9 mouse cellular contexts compared by ENCODE assay signal in genomic region chr2:122235425-122235824, GRCm38 (mm10). TPM values are rescaled to one million over a fixed set of nuclear protein-coding genes. Genes with fewer than 3 reads are reported as not detected.
A peak's percentile ranks its signal among the peaks of the same experiment; 100 is the strongest.
DNase-seq lines count a peak whose midpoint lies in the region; ATAC-seq and TF ChIP-seq lines count a peak whose summit lies in the region.
"Had no signal": no experiment of that assay in that cellular context is flagged by ENCODE, and none has a peak within 500 bp of the region (broad histone marks: within the 10 kb centered on the region; RNA-seq: fewer than 3 reads in every experiment).

No protein-coding gene starts in this region.

- H3K4me2 ChIP-seq in hindbrain, embryonic 11.5 days (replicated peaks; ENCODE audit: low read depth, low read length), result no peak overlapping the region; the same call in 1 of the 2 replicates
- H3K4me2 ChIP-seq in limb, embryonic 14.5 days (replicated peaks; ENCODE audit: low read depth, low read length, severe bottlenecking), result peak overlapping the region; percentile 88
- peak overlapping the region; percentile 90 for H3K4me2 ChIP-seq in stomach, embryonic 15.5 days

- no peak for TF ChIP-seq POLR2A in bone marrow macrophage, adult 2 months (IDR thresholded peaks at IDR 0.05; ENCODE audit: borderline replicate concordance, low read depth, low read length)
- TF ChIP-seq POLR2A in limb, embryonic 14.5 days (IDR thresholded peaks at IDR 0.05; ENCODE audit: borderline replicate concordance, extremely low read depth, insufficient read depth, insufficient read length), result no peak

- H3K4me1 ChIP-seq in bone marrow macrophage, adult 2 months (ENCODE audit: control insufficient read depth, insufficient read depth, low read length), result peaks cover 25% of the 10 kb centered on the region
- no peaks in the 10 kb centered on the region for H3K4me1 ChIP-seq in hindbrain, embryonic 11.5 days (replicated peaks; ENCODE audit: control insufficient read depth, insufficient read depth, low read length)
- no peaks in the 10 kb centered on the region; the same call in 1 of the 2 replicates for H3K4me1 ChIP-seq in limb, embryonic 14.5 days (ENCODE audit: control insufficient read depth, insufficient read depth, low read length)
- H3K4me1 ChIP-seq in stomach, embryonic 15.5 days, result no peaks in the 10 kb centered on the region

- WGBS in hindbrain, embryonic 11.5 days, result 88% methylated on average over 2 of the region's 2 CpGs
- WGBS in limb, embryonic 14.5 days, result 94% methylated on average over 2 of the region's 2 CpGs
- WGBS in stomach, embryonic 15.5 days, result 79% methylated on average over 2 of the region's 2 CpGs

- ATAC-seq in hindbrain, embryonic 11.5 days (ENCODE audit: low FRiP score), result no peak
- ATAC-seq in limb, embryonic 14.5 days (ENCODE audit: low FRiP score, low read depth), result no peak
- no peak for ATAC-seq in stomach, embryonic 15.5 days (ENCODE audit: insufficient read depth, low FRiP score, low read depth)

- no peak for TF ChIP-seq CTCF in bone marrow macrophage, adult 2 months (IDR thresholded peaks at IDR 0.05; ENCODE audit: low read depth, low read length)

- H3K27me3 ChIP-seq in hindbrain, embryonic 11.5 days (ENCODE audit: control insufficient read depth, insufficient read depth, low read length), result no peaks in the 10 kb centered on the region
- H3K27me3 ChIP-seq in limb, embryonic 14.5 days (ENCODE audit: control insufficient read depth, insufficient read depth, low read length), result no peaks in the 10 kb centered on the region
- no peaks in the 10 kb centered on the region for H3K27me3 ChIP-seq in stomach, embryonic 15.5 days (replicated peaks)

- peak; percentile 63 for DNase-seq in 3T3-L1 (ENCODE audit: low read depth, low spot score)
- no peak for DNase-seq in hindbrain, embryonic 11.5 days (ENCODE audit: low spot score)
- no peak for DNase-seq in limb, embryonic 14.5 days (ENCODE audit: low spot score)
- DNase-seq in spleen, adult 12 weeks (ENCODE audit: low spot score), result no peak
- no peak for DNase-seq in right cerebral cortex, adult 2 months (ENCODE audit: low spot score in 2 of 2)
- no peak for DNase-seq in lung, postnatal 25 days (ENCODE audit: low spot score)

- no peak overlapping the region for H3K27ac ChIP-seq in bone marrow macrophage, adult 2 months (ENCODE audit: insufficient read depth, low read depth, low read length)
- no peak overlapping the region for H3K27ac ChIP-seq in hindbrain, embryonic 11.5 days (ENCODE audit: low read depth, low read length)
- no peak overlapping the region for H3K27ac ChIP-seq in limb, embryonic 14.5 days (replicated peaks; ENCODE audit: low read depth, low read length)
- no peak overlapping the region for H3K27ac ChIP-seq in stomach, embryonic 15.5 days

- H3K36me3 ChIP-seq in hindbrain, embryonic 11.5 days (ENCODE audit: control insufficient read depth, insufficient read depth, low read length), result no peaks in the 10 kb centered on the region
- H3K36me3 ChIP-seq in limb, embryonic 14.5 days (ENCODE audit: control insufficient read depth, insufficient read depth, low read length), result no peaks in the 10 kb centered on the region
- H3K36me3 ChIP-seq in stomach, embryonic 15.5 days, result no peaks in the 10 kb centered on the region

- peak overlapping the region; percentile 84 for H3K4me3 ChIP-seq in bone marrow macrophage, adult 2 months (ENCODE audit: insufficient read depth, low read length)
- peak overlapping the region; percentile 47; the same call in 1 of the 2 replicates for H3K4me3 ChIP-seq in hindbrain, embryonic 11.5 days (ENCODE audit: low read depth, low read length)
- H3K4me3 ChIP-seq in limb, embryonic 14.5 days (replicated peaks; ENCODE audit: low read length), result peak overlapping the region; percentile 61
- H3K4me3 ChIP-seq in stomach, embryonic 15.5 days (replicated peaks), result peak overlapping the region; percentile 66; the same call in 1 of the 2 replicates

- H3K9ac ChIP-seq in hindbrain, embryonic 11.5 days (ENCODE audit: low read depth, low read length), result no peak overlapping the region
- H3K9ac ChIP-seq in limb, embryonic 14.5 days (ENCODE audit: low read depth, low read length, severe bottlenecking), result no peak overlapping the region
- H3K9ac ChIP-seq in stomach, embryonic 15.5 days, result no peak overlapping the region

- no peaks in the 10 kb centered on the region for H3K9me3 ChIP-seq in hindbrain, embryonic 11.5 days (ENCODE audit: control insufficient read depth, low read length)
- no peaks in the 10 kb centered on the region for H3K9me3 ChIP-seq in limb, embryonic 14.5 days (ENCODE audit: control insufficient read depth, low read length)
- no peaks in the 10 kb centered on the region for H3K9me3 ChIP-seq in stomach, embryonic 15.5 days

RNA-seq across cellular contexts. Expression of gene Sord, which starts 0.9 kb away (rescaled TPM):
- polyA plus RNA-seq in bone marrow macrophage, adult 2 months (2012; ENCODE audit: insufficient read depth, insufficient read length, missing spikeins), result 70.4 and 74.9 TPM in 2 replicates
- 27.1 and 30.2 TPM in 2 replicates for polyA plus RNA-seq in hindbrain, embryonic 11.5 days (2014; fragmentation: Nextera tagmentation; extraction: Ambion mirVana)
- polyA plus RNA-seq in limb, embryonic 14.5 days (2012; rRNA removed), result 14.8 and 17.6 TPM in 2 replicates
- polyA plus RNA-seq in limb, embryonic 14.5 days (2014; fragmentation: Nextera tagmentation; extraction: Ambion mirVana), result 30.8 and 38.9 TPM in 2 replicates
- 33.8 and 49.9 TPM in 2 replicates for polyA plus RNA-seq in stomach, embryonic 15.5 days (2015; fragmentation: Nextera tagmentation; extraction: Ambion mirVana)

RNA-seq across cellular contexts. Expression of gene Terb2, which starts 49.4 kb away (rescaled TPM):
- not detected in 2 replicates for polyA plus RNA-seq in bone marrow macrophage, adult 2 months (2012; ENCODE audit: insufficient read depth, insufficient read length, missing spikeins)
- polyA plus RNA-seq in hindbrain, embryonic 11.5 days (2014; fragmentation: Nextera tagmentation; extraction: Ambion mirVana), result not detected in 2 replicates
- polyA plus RNA-seq in limb, embryonic 14.5 days (2012; rRNA removed), result not detected in 2 replicates
- not detected in 2 replicates for polyA plus RNA-seq in limb, embryonic 14.5 days (2014; fragmentation: Nextera tagmentation; extraction: Ambion mirVana)
- not detected in 2 replicates for polyA plus RNA-seq in stomach, embryonic 15.5 days (2015; fragmentation: Nextera tagmentation; extraction: Ambion mirVana)
- polyA plus RNA-seq: brain, embryonic 14.5 days had no signal

RNA-seq across cellular contexts. Expression of gene Patl2, which starts 49.4 kb away (rescaled TPM):
- 0.23 and 0.33 TPM in 2 replicates for polyA plus RNA-seq in bone marrow macrophage, adult 2 months (2012; ENCODE audit: insufficient read depth, insufficient read length, missing spikeins)
- 0.09 TPM in 1 of 2 replicates, not detected in the other for polyA plus RNA-seq in hindbrain, embryonic 11.5 days (2014; fragmentation: Nextera tagmentation; extraction: Ambion mirVana)
- polyA plus RNA-seq in limb, embryonic 14.5 days (2012; rRNA removed), result 0.03 and 0.04 TPM in 2 replicates
- polyA plus RNA-seq in limb, embryonic 14.5 days (2014; fragmentation: Nextera tagmentation; extraction: Ambion mirVana), result 0.17 TPM in 1 of 2 replicates, not detected in the other
- polyA plus RNA-seq in stomach, embryonic 15.5 days (2015; fragmentation: Nextera tagmentation; extraction: Ambion mirVana), result not detected in 2 replicates
- polyA plus RNA-seq: brain, embryonic 14.5 days had no signal
